Mouse (Mus musculus): ENCODE measurements around the gene Serpinb6b. TPM values are rescaled to one million over a fixed set of nuclear protein-coding genes. Genes with fewer than 3 reads are reported as not detected.
"Not testable (repeated sequence)": the region's sequence is repeated elsewhere in the genome, so short reads cannot be mapped to it uniquely, and the experiment has no call there.

The Serpinb6b gene
- 1.9 and 2.2 TPM in 2 replicates for polyA plus RNA-seq (2014; fragmentation: Nextera tagmentation; extraction: Ambion mirVana)

DNA sequence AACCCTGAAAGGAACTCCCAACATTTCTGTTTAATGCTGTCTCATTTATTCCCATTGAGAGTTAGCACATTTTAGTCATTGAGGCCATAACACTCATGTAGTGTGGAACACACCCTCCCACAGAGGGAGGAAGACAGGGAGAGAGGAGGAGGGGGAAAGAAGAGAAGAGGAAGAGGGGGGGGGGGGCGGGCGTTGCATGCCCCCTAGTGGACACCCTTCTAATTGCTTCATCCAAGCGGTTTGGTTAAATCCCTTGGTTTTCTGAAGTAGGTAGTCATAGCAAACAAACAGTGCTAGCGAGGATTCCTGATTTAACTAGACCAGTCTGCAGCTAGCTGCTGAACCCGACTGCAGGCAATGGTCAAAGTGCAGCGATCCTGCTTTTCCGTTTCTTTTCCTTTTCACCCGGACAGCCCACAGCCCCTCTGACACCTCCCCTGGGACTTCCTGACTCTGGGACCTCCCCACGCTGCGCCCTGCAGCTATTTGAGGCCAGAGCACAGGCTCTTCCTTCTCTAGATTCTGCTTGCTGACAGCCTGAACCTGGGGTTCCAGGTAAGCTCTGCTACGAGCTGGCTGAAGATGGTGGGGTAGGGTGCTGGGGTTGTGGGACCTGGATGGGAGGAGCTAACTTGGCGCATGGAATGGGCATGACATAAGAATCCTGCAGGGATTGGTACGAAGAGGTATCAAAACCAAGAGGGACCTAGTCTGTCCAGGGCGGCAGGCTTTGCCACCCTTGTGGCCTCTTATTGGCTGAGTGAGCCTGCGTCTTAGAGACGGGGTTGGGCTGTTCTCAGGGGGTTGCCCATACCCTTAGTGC is at the start of gene Serpinb6b:
TSS of gene Serpinb6b (plus strand) at position 221 of the 823 bp plus-strand sequence.
- no peak within 1 kb of the TSS for H3K9ac ChIP-seq (ENCODE audit: low read depth, low read length)
- H3K4me2 ChIP-seq (replicated peaks; ENCODE audit: low read depth, low read length): peak within 1 kb of the TSS; percentile 44
- H3K27me3 ChIP-seq (ENCODE audit: control insufficient read depth, insufficient read depth, low read length): no peaks in the 10 kb centered on the region
- 44% methylated on average over 16 of the region's 16 CpGs for WGBS
- peak within 1 kb of the TSS; percentile 24 for H3K4me3 ChIP-seq (ENCODE audit: low read length)
- ATAC-seq (ENCODE audit: low FRiP score, low TSS enrichment): peak; percentile 63
- H3K36me3 ChIP-seq (ENCODE audit: control insufficient read depth, insufficient read depth, low read length): no peaks in the 10 kb centered on the region
- H3K27ac ChIP-seq (ENCODE audit: low read depth, low read length): no peak within 1 kb of the TSS
- no peaks in the 10 kb centered on the region for H3K9me3 ChIP-seq (ENCODE audit: control insufficient read depth, low read length)
- no peaks in the 10 kb centered on the region for H3K4me1 ChIP-seq (ENCODE audit: control insufficient read depth, insufficient read depth, low read length)

DNA sequence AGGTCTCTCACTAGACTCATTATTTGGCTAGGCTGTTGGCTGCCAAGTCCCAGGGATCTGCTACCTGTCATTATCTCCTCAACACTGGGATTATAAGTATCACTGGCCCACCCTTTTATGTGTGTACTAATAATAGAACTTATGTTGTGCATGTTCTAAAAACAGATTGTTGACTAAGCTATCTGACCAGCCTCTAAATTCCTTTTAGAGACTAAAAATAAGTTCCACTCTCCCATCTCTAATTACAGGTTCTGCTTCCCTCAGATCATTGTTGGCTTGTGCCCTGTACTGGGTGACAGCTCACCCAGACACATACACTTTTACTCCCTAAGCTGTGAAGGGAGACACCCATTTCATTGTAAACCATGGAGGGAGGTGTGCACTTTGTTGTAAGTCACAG is 42.4 kb upstream of the Serpinb6b start:
- no peaks in the 10 kb centered on the region for H3K36me3 ChIP-seq (ENCODE audit: control insufficient read depth, insufficient read depth, low read length)
- no peaks in the 10 kb centered on the region for H3K27me3 ChIP-seq (ENCODE audit: control insufficient read depth, insufficient read depth, low read length)
- no peak overlapping the region for H3K27ac ChIP-seq (ENCODE audit: low read depth, low read length)
- H3K4me1 ChIP-seq (ENCODE audit: control insufficient read depth, insufficient read depth, low read length): peaks cover 12% of the 10 kb centered on the region; the same call in 1 of the 2 replicates
- no peak overlapping the region for H3K4me2 ChIP-seq (replicated peaks; ENCODE audit: low read depth, low read length)
- no peak overlapping the region for H3K4me3 ChIP-seq (ENCODE audit: low read length)
- no peak for ATAC-seq (ENCODE audit: low FRiP score, low TSS enrichment)
- H3K9ac ChIP-seq (ENCODE audit: low read depth, low read length): no peak overlapping the region
- H3K9me3 ChIP-seq (ENCODE audit: control insufficient read depth, low read length): no peaks in the 10 kb centered on the region

DNA sequence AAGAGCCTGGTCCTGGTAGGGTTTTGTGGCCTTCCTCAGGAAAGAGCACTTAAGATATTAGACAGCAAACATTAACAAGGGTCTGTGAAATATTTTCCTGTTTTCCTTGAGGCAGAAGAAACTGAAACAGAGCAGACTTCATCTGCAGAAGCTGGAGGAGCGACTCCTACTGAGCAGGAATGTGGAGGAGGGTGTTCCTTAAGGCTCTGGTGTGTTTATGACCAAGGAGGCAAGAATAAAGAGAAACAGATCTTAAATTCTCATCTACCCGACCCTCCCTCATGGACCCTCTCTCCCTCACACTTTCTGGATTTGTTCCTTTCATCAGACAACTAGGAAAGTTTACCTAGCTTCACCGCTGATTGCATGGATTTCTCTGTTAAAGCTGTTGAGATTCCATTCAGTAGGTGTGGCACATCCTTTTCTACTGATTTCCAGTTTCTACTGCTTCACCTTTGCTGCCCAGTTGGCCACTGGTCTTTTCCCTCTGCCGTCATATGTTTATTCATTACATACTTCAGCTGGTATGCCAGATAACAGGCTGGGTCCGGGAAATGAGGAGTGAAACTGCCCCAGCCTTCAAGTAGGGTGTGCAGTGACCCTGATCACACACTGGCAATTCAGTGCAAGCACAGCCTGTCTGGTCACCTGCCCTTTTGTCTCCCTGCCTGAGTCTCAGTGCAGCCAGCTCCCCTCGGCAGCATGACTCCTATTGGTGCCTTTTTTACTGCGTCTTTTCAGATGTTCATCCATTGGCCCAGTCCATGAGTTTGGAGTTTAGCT is 40.2 kb upstream of the Serpinb6b start:
- peak overlapping the region; percentile 3; the same call in 1 of the 2 replicates for H3K27ac ChIP-seq (ENCODE audit: low read depth, low read length)
- ATAC-seq (ENCODE audit: low FRiP score, low TSS enrichment): peak; percentile 88; the same call in 1 of the 2 replicates
- 20% methylated on average over 7 of the region's 7 CpGs for WGBS

DNA sequence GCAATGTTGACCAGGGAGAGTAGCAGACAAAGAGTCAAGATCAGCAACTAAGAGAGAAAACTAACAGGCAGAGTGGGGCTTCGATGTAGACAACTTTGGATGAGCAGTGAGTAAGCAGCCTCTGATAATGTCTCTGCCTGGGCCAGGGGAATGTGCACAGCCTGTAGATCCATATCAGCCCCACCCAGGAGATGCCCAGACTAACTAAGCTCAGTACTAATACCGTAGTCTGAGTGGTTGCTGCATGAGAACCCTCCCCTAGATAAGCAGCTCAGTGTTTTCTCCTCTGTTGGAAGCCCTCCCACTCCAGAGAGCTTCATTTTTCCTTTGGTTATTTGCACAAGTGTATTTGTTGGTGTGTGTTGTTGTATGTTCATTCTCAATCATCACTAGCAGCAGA is 38.3 kb upstream of the Serpinb6b start:
- WGBS: 89% methylated on average over 2 of the region's 2 CpGs
- H3K9ac ChIP-seq (ENCODE audit: low read depth, low read length): no peak overlapping the region
- no peaks in the 10 kb centered on the region for H3K36me3 ChIP-seq (ENCODE audit: control insufficient read depth, insufficient read depth, low read length)
- ATAC-seq (ENCODE audit: low FRiP score, low TSS enrichment): no peak
- no peak overlapping the region for H3K4me3 ChIP-seq (ENCODE audit: low read length)
- peaks cover 12% of the 10 kb centered on the region; the same call in 1 of the 2 replicates for H3K4me1 ChIP-seq (ENCODE audit: control insufficient read depth, insufficient read depth, low read length)
- H3K27me3 ChIP-seq (ENCODE audit: control insufficient read depth, insufficient read depth, low read length): no peaks in the 10 kb centered on the region
- H3K4me2 ChIP-seq (replicated peaks; ENCODE audit: low read depth, low read length): no peak overlapping the region
- H3K27ac ChIP-seq (ENCODE audit: low read depth, low read length): peak overlapping the region; percentile 9; the same call in 1 of the 2 replicates
- no peaks in the 10 kb centered on the region for H3K9me3 ChIP-seq (ENCODE audit: control insufficient read depth, low read length)

More for the DNA sequence above, 40.2 kb upstream of the Serpinb6b start:
- Histone ChIP-seq H3K4me2 (replicated peaks; ENCODE audit: low read depth, low read length) (no peak overlapping the region), H3K9me3 (ENCODE audit: control insufficient read depth, low read length) (no peaks in the 10 kb centered on the region), H3K27me3 (ENCODE audit: control insufficient read depth, insufficient read depth, low read length) (no peaks in the 10 kb centered on the region), H3K4me1 (ENCODE audit: control insufficient read depth, insufficient read depth, low read length) (peaks cover 12% of the 10 kb centered on the region; the same call in 1 of the 2 replicates), H3K4me3 (ENCODE audit: low read length) (no peak overlapping the region), H3K9ac (ENCODE audit: low read depth, low read length) (no peak overlapping the region), H3K36me3 (ENCODE audit: control insufficient read depth, insufficient read depth, low read length) (no peaks in the 10 kb centered on the region)

DNA sequence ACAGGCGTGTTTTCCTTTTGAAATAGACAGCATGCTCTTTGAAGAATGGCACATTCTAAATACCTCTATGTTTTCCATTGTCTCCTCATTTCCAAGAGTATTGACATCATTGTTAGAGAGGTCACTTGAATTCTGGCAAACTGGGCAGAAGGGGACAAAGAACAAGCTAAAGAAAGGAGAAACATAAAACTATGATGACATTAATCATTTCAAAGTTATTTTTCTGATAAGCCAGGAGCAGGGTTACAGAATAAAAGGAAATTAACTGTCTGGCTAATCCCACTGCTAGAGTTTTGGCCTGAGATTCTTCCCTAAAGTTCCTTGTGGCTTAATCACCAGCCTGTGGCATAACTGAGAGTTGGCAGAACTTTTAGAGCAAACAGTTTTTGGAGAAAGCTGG is 37.8 kb upstream of the Serpinb6b start:
- no peak overlapping the region for H3K4me3 ChIP-seq (ENCODE audit: low read length)
- H3K9ac ChIP-seq (ENCODE audit: low read depth, low read length): no peak overlapping the region
- 80% methylated on average over 1 of the region's 1 CpGs for WGBS
- no peaks in the 10 kb centered on the region for H3K27me3 ChIP-seq (ENCODE audit: control insufficient read depth, insufficient read depth, low read length)
- H3K27ac ChIP-seq (ENCODE audit: low read depth, low read length): no peak overlapping the region
- H3K4me1 ChIP-seq (ENCODE audit: control insufficient read depth, insufficient read depth, low read length): peaks cover 12% of the 10 kb centered on the region; the same call in 1 of the 2 replicates
- ATAC-seq (ENCODE audit: low FRiP score, low TSS enrichment): no peak
- no peaks in the 10 kb centered on the region for H3K9me3 ChIP-seq (ENCODE audit: control insufficient read depth, low read length)
- H3K36me3 ChIP-seq (ENCODE audit: control insufficient read depth, insufficient read depth, low read length): no peaks in the 10 kb centered on the region
- H3K4me2 ChIP-seq (replicated peaks; ENCODE audit: low read depth, low read length): no peak overlapping the region

DNA sequence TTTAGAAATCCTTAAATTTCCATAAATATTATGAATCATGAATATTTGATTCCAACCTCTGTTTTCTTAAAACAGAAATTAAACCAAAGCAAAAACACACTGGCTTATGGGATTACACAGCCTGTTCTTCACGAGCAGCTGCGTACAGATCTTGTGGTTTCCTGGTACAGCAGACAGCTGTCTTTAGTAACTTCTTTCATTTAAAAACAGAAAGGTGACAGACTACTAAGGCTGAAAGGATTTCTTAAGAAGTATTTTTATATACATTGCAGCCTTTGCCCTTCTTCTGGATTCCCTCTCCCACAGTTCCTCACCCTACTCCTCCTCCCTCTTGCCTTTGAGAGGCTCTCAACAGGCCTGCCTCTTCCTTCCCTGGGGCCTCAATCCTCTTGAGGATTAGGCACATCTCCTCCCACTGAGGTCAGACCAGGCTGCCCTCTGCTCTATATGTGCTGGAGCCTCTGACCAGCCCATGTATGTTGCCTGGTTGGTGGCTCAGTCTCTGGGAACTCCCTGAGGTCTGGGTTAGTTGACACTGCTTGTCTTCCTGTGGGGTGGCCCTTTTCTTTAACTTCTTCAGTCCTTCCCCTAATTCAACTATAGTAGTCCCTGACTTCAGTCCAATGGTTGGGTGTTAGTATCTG is 35.8 kb upstream of the Serpinb6b start:
- Histone ChIP-seq H3K4me1 (ENCODE audit: control insufficient read depth, insufficient read depth, low read length) (peaks cover 11% of the 10 kb centered on the region; the same call in 1 of the 2 replicates), H3K27me3 (ENCODE audit: control insufficient read depth, insufficient read depth, low read length) (no peaks in the 10 kb centered on the region), H3K4me2 (replicated peaks; ENCODE audit: low read depth, low read length) (no peak overlapping the region), H3K4me3 (ENCODE audit: low read length) (no peak overlapping the region), H3K9me3 (ENCODE audit: control insufficient read depth, low read length) (no peaks in the 10 kb centered on the region), H3K27ac (ENCODE audit: low read depth, low read length) (no peak overlapping the region), H3K36me3 (ENCODE audit: control insufficient read depth, insufficient read depth, low read length) (no peaks in the 10 kb centered on the region), H3K9ac (ENCODE audit: low read depth, low read length) (no peak overlapping the region)
- no peak for ATAC-seq (ENCODE audit: low FRiP score, low TSS enrichment)
- 55% methylated on average over 2 of the region's 2 CpGs for WGBS

DNA sequence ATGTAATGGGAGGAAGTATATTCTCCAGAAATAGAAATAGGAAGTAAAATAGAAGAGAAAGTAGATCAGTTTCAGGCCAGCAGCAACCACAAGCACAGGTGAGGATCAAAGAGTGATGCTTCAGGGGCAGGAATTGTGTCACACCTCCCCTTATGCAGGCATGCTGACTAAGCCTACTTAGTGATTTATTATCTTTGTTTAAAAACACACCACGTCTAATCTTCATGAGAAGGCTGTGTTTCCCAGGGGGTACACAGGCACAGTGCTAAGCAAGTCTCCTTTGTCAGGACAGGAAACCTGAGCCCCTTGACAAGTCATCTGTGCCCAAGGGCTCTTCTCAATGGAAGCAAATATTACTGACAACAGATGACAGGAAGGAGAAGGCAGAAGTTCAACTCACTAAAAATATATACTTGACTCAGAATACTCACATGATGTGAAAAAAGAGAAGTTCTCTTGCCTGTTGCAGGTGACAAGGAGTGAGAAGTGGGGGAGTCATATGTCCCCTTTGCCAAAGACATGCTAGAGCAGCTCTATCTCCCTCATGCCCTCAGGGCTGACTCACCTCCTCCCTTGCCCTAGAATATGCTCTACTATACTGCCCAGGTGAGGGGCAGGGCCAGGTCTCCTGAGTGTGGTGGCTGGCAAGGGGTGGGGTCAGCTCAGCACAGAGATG is 30.2 kb upstream of the Serpinb6b start:
- no peak for ATAC-seq (ENCODE audit: low FRiP score, low TSS enrichment)
- Histone ChIP-seq H3K4me3 (ENCODE audit: low read length) (no peak overlapping the region), H3K36me3 (ENCODE audit: control insufficient read depth, insufficient read depth, low read length) (no peaks in the 10 kb centered on the region), H3K9ac (ENCODE audit: low read depth, low read length) (no peak overlapping the region), H3K27me3 (ENCODE audit: control insufficient read depth, insufficient read depth, low read length) (no peaks in the 10 kb centered on the region), H3K27ac (ENCODE audit: low read depth, low read length) (no peak overlapping the region), H3K9me3 (ENCODE audit: control insufficient read depth, low read length) (no peaks in the 10 kb centered on the region), H3K4me1 (ENCODE audit: control insufficient read depth, insufficient read depth, low read length) (no peaks in the 10 kb centered on the region), H3K4me2 (replicated peaks; ENCODE audit: low read depth, low read length) (no peak overlapping the region)
- WGBS: 7% methylated on average over 1 of the region's 1 CpGs

DNA sequence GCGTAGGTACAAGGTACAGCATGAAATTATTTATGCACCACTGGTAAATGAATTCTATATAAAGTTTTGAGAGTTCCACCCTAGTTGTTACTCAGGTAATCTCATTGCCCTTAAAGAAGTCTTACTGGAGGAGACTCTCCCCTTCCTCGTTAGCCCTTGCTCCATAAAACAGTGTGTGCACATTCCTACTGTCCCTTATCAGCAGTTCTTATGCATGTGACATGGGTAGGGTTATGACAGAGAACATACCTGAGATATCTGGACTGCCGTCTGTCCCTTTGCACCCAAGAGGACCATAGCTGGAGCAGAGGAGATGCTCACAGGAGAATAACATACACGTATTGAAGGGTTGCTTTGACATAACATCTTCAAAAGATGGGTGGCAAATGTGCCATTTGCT is 26.7 kb upstream of the Serpinb6b start:
- WGBS: 83% methylated on average over 4 of the region's 4 CpGs
- ATAC-seq (ENCODE audit: low FRiP score, low TSS enrichment); H3K4me2 ChIP-seq (replicated peaks; ENCODE audit: low read depth, low read length): not testable (repeated sequence)

More for the DNA sequence above, 26.7 kb upstream of the Serpinb6b start:
- H3K9ac ChIP-seq (ENCODE audit: low read depth, low read length); H3K4me3 ChIP-seq (ENCODE audit: low read length); H3K36me3 ChIP-seq (ENCODE audit: control insufficient read depth, insufficient read depth, low read length); H3K4me1 ChIP-seq (ENCODE audit: control insufficient read depth, insufficient read depth, low read length); H3K27me3 ChIP-seq (ENCODE audit: control insufficient read depth, insufficient read depth, low read length); H3K27ac ChIP-seq (ENCODE audit: low read depth, low read length); H3K9me3 ChIP-seq (ENCODE audit: control insufficient read depth, low read length): not testable (repeated sequence)
